10 mouse cellular contexts compared by ENCODE assay signal in genomic region chr19:53423341-53423753, GRCm38 (mm10). TPM values are rescaled to one million over a fixed set of nuclear protein-coding genes. Genes with fewer than 3 reads are reported as not detected.
DNase-seq lines count a peak whose midpoint lies in the region; ATAC-seq and TF ChIP-seq lines count a peak whose summit lies in the region.
"Had no signal": no experiment of that assay in that cellular context is flagged by ENCODE, and none has a peak within 500 bp of the region (broad histone marks: within the 10 kb centered on the region; RNA-seq: fewer than 3 reads in every experiment).

No protein-coding gene starts in this region.

- no peak for TF ChIP-seq CTCF in liver, embryonic 14.5 days (IDR thresholded peaks at IDR 0.05; ENCODE audit: low read depth)

- H3K27me3 ChIP-seq in heart, embryonic 10.5 days (ENCODE audit: insufficient read depth, poor library complexity, severe bottlenecking): no peaks in the 10 kb centered on the region
- H3K27me3 ChIP-seq in liver, embryonic 14.5 days (ENCODE audit: control insufficient read depth, insufficient read depth, low read length): no peaks in the 10 kb centered on the region; the same call in 1 of the 2 replicates

- DNase-seq in heart, embryonic 10.5 days (ENCODE audit: low spot score): no peak
- DNase-seq in heart, adult 9 months (ENCODE audit: low spot score in 2 of 2): no peak
- peak; percentile 85 for DNase-seq in ZHBTc4 (ENCODE audit: low read depth, low spot score)
- DNase-seq in liver, embryonic 14.5 days (ENCODE audit: low read depth in 3 of 3, low spot score in 3 of 3): no peak
- peak; percentile 87 to 89 for DNase-seq in spleen, postnatal 36 days (ENCODE audit: low spot score in 2 of 2)
- no peak for DNase-seq in retina, postnatal 1 day
- DNase-seq in left cerebral cortex, postnatal 14 days (ENCODE audit: low spot score in 2 of 2): no peak
- DNase-seq in cerebellum, adult 11-12 months: no peak

- intact Hi-C loops in left cerebral cortex, postnatal 14 days (cut with DNase I): no loop called here

- no peaks in the 10 kb centered on the region for H3K9me3 ChIP-seq in heart, embryonic 10.5 days
- no peaks in the 10 kb centered on the region for H3K9me3 ChIP-seq in liver, embryonic 14.5 days (ENCODE audit: control insufficient read depth, low read length)
- H3K9me3 ChIP-seq: midbrain, embryonic 12.5 days had no signal

- WGBS in heart, embryonic 10.5 days: 20% methylated on average over 19 of the region's 19 CpGs
- 7% methylated on average over 19 of the region's 19 CpGs for WGBS in liver, embryonic 14.5 days (ENCODE audit: insufficient replicate concordance)

- peak overlapping the region; percentile 37 for H3K4me2 ChIP-seq in liver, embryonic 14.5 days (ENCODE audit: low read depth)
- H3K4me2 ChIP-seq: hindbrain, embryonic 14.5 days; midbrain, embryonic 12.5 days had no signal

- H3K36me3 ChIP-seq in heart, embryonic 10.5 days: no peaks in the 10 kb centered on the region
- no peaks in the 10 kb centered on the region for H3K36me3 ChIP-seq in liver, embryonic 14.5 days (replicated peaks; ENCODE audit: control insufficient read depth, insufficient read depth, low read depth)
- H3K36me3 ChIP-seq: midbrain, embryonic 12.5 days had no signal

- peak overlapping the region; percentile 38 for H3K4me3 ChIP-seq in heart, embryonic 10.5 days
- H3K4me3 ChIP-seq in liver, embryonic 14.5 days (ENCODE audit: insufficient read depth in 1 of 2, low read depth in 2 of 2, low read length in 2 of 2): no peak overlapping the region
- H3K4me3 ChIP-seq: midbrain, embryonic 12.5 days had no signal

- H3K27ac ChIP-seq in heart, embryonic 10.5 days: peak overlapping the region; percentile 75
- H3K27ac ChIP-seq in liver, embryonic 14.5 days: no peak overlapping the region
- H3K27ac ChIP-seq: hindbrain, embryonic 14.5 days; midbrain, embryonic 12.5 days had no signal

- H3K9ac ChIP-seq in liver, embryonic 14.5 days (replicated peaks): no peak overlapping the region
- H3K9ac ChIP-seq: hindbrain, embryonic 14.5 days; midbrain, embryonic 12.5 days had no signal

- ATAC-seq in liver, embryonic 14.5 days (ENCODE audit: insufficient read depth): no peak

- TF ChIP-seq EP300 in liver, embryonic 14.5 days (IDR thresholded peaks at IDR 0.05; ENCODE audit: low read depth): no peak

- H3K4me1 ChIP-seq in heart, embryonic 10.5 days: peaks cover 55% of the 10 kb centered on the region
- H3K4me1 ChIP-seq in liver, embryonic 14.5 days (replicated peaks; ENCODE audit: control insufficient read depth in 2 of 2, insufficient read depth in 2 of 2, low read length in 1 of 2): peaks cover 0 to 15% of the 10 kb centered on the region in 2 experiments; a peak in 2 of 4 replicates

RNA-seq across cellular contexts. Expression of gene Smndc1, which starts 33.0 kb away (rescaled TPM):
- polyA plus RNA-seq in heart, embryonic 10.5 days (2016; fragmentation: Nextera tagmentation; extraction: Ambion mirVana): 27.6 and 31.7 TPM in 2 replicates
- 5.7 and 11.5 TPM in 2 replicates for polyA plus RNA-seq in liver, embryonic 14.5 days (2012; rRNA removed)
- 17.4 and 22.1 TPM in 2 replicates for polyA plus RNA-seq in liver, embryonic 14.5 days (2014; fragmentation: Nextera tagmentation; extraction: Ambion mirVana)
- total RNA-seq in left cerebral cortex, postnatal 14 days (2021): 10 to 100 TPM; 35.3 to 36.2 TPM

RNA-seq across cellular contexts. Expression of gene Gm10197, which starts 51.8 kb away (rescaled TPM):
- not detected in 2 replicates for polyA plus RNA-seq in heart, embryonic 10.5 days (2016; fragmentation: Nextera tagmentation; extraction: Ambion mirVana)
- not detected in 2 replicates for polyA plus RNA-seq in liver, embryonic 14.5 days (2012; rRNA removed)
- 3.0 TPM in 1 of 2 replicates, not detected in the other for polyA plus RNA-seq in liver, embryonic 14.5 days (2014; fragmentation: Nextera tagmentation; extraction: Ambion mirVana)
- not detected for total RNA-seq in left cerebral cortex, postnatal 14 days (2021)
- polyA plus RNA-seq: hindbrain, embryonic 14.5 days; midbrain, embryonic 12.5 days had no signal

Comparison
In these comparisons a context has a peak if more than half of its experiments do, and no peak if none do; other contexts are left out.
1. DNase-seq: peak in ZHBTc4 (single experiment) and spleen, postnatal 36 days (2 of 2); none in heart, embryonic 10.5 days (single experiment), heart, adult 9 months (0 of 2), liver, embryonic 14.5 days (0 of 3), retina, postnatal 1 day (single experiment), left cerebral cortex, postnatal 14 days (0 of 2) and cerebellum, adult 11-12 months (single experiment).